Mouse (Mus musculus) layer of hippocampus, adult 18-20 months (tissue): ENCODE measurements around the gene Apoa1. TPM values are rescaled to one million over a fixed set of nuclear protein-coding genes. Genes with fewer than 3 reads are reported as not detected.

ENCODE experiments used
- DNase-seq, 2 experiments: peaks; one replicate each; pipeline ENCODE4 v3.0.0; 2022; ENCODE audit warnings: low spot score in 2 of 2
- long read RNA-seq: library from polyadenylated mRNA; stranded (forward); transcript quantifications from one replicate; pipeline ENCODE4 v2.0.0, GENCODE M21; 2021
- total RNA-seq, 2 experiments: library from RNA; stranded (reverse); gene quantifications; 2 replicates each; pipeline ENCODE4 v1.2.3; 2021

Gene Apoa1
- total RNA-seq = 1 to 10 TPM in 1 of 2 experiments, under 1 TPM in 1; 0.32 to 1.1 TPM
- long read RNA-seq, partial matches to known transcripts = 0 of 1 reads
- long read RNA-seq, other reads (novel, unspliced or antisense) = 1 of 1 reads

DNA sequence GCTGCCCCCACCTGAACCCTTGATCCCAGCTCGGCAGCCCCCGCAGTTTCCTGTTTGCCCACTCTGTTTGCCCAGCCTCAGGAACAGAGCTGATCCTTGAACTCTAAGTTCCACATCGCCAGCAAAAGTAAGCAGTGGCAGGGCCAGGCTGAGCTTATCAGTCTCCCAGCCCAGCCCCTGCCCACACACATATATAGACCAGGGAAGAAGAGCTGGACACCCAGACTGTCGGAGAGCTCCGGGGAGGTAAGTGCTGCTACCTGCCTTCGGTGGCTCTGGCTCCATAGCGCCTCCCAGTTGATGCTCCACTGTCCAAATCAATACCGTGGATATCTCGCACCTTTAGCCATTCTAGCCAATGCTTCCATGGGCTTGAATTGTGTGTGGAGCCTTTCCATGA lies at the start of gene Apoa1:
Gene Apoa1, plus strand, starts transcription at position 90 of the 400 bp plus-strand sequence.
- DNase-seq = no peak

GRCm38 (mm10) chr9:46178595-46178994 lies 49.8 kb upstream of the Apoa1 start:
- DNase-seq = no peak

- DNase-seq = no peak
These were observed 47.1 kb upstream of the Apoa1 start for GRCm38 (mm10) chr9:46181297-46181696.

DNA sequence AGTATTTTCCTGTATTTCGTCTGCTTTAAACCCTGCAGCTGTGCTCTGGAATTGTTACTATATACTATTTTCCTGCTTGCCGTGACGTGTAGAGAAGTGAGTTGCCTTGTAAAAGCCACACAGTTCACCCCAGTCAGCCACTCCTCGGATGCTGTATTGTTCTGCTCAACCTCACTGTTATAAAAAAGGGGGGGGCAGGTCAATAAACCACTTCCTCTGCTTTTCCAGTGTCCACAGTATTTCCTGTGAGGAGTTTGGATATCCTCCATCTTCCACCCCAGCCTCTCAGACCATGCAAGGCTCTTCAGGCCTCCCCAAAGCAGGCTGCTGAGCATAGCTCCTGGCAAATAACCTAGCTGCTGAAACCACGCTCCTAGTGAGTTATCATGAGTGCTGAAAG lies 43.8 kb upstream of the Apoa1 start:
- no peak for DNase-seq

- peak in 1 of 2 experiments; percentile 49 for DNase-seq
These were observed 43.2 kb upstream of the Apoa1 start for GRCm38 (mm10) chr9:46185191-46185590.

- no peak for DNase-seq
These were observed 42.0 kb upstream of the Apoa1 start for GRCm38 (mm10) chr9:46186387-46186786.

DNA sequence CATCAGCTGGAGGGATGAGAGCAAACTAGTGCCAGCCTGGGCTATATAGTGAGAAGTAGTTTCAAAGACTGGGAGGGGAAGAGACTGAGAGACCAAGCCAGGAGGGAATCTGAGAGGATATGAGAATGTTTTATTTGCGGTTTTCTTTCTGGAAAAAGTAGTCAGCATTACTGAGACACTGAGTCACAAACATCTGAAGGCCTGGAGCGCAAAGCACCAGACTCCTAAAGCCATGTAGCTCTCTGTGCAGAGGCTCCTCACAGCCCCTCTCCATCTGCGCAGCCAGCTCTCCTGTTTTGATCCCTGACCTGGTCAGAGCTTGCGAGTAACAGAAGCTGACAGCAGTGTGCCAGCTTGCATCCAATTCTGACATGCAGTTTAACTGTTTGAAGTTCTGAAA lies 40.0 kb upstream of the Apoa1 start:
- DNase-seq = no peak

DNA sequence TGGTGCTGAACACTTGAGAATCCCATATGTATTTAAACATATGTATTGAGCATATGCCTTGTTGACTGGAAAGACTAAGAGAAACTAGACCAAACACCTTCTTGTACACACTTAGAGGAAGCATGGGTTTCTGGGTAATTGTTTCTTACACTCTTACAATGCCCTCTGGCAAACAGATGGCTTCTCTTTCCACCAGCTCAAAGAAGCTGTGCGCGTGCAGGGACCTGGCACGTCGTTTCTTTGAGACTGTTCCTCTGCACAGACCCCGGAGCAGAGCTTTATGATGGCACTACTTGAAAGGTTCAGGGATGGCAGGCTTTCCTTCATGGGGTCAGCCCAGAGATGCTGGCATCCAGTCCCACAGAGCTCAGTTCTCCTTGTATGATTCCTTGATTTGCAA lies 39.4 kb upstream of the Apoa1 start:
- DNase-seq = no peak

DNA sequence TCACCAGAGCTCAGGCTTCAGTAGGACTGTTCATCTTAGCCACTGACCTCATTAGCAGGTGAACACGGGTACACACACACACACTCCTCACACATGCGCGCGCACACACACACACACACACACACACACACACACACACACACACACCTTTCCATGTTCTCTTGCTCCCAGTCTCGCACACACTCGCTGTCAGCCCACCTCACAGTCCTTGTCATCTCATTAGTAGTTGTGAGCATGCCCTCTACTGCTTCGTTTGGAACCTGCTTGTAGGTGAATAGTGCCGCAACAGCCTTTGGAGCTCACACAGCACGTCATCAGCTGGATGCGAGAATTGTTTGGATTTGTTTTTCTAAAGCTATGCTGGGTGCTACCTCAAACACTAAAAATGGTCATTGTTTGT lies 39.0 kb upstream of the Apoa1 start:
- DNase-seq = no peak

DNA sequence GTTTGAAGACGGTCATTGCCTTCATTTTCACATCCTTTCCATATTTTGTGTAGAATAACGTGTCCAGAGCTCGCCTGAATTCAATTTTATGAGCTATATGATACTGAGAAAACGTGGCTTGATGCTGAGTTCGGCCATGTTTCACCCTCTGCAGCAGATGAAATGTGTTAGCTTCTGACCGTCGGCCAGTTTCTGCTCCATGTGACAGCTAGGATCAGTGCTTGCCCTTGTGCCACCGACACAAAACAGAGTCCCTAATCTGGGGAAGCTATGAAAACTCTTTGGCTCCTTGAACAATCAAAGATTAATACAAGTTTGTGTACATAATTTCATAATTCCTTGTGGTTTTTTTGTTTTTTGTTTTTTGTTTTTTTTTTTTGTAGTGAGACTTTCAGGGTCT lies 37.1 kb upstream of the Apoa1 start:
- DNase-seq = no peak

DNA sequence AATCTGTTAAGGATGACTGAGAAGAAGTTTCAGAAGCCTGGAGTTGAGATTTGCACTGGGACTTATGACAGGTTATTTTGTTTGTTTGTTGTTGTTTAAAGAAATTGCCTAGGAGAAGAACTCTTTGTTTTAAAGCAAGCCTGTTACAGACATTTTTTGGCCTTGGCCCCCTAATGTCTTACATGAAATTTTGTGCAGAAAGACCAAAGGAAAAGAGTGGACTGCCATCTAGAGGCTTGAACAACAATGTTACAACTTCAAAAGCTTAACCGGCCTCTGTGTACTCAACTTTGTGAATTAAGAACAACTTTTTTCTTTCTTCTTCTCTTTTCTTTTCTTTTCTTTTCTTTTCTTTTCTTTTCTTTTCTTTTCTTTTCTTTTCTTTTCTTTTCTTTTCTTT lies 36.7 kb upstream of the Apoa1 start:
- DNase-seq = peak in 1 of 2 experiments; percentile 54

DNA sequence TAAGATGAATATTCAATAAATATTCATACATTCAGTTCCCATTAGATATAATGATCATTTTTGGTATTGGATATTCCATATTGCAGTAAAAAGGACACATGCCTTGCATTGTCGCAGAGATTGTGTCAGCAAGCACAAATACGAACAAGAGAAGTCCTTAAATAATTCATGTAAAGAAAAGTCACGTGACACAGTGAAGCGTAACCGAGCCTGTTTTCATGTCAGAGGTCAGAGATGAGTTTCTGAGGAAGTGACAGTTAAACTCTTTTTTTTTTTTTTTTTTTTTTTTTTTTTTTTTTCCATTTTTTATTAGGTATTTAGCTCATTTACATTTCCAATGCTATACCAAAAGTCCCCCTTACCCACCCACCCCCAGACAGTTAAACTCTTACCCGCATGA lies 35.7 kb upstream of the Apoa1 start:
- no peak for DNase-seq

DNA sequence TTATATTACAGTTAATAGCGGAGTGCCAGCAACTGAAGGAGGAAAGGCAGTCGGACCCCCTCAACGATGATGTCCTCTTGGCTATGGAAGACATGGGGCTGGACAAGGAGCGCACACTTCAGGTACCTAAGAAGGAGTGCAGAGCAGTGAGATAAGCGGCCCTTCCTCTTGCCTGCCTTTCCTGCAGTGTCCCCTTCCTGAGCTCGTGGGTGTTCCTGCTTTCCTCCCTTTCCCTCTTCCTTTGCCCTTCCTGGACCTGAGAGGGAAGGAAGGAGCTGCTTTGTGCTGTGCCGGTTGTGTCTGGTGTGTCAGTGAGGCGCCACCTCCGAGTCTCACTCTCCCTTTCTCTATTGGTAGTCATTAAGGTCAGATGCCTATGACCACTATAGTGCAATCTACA lies 33.6 kb upstream of the Apoa1 start:
- DNase-seq = no peak

- DNase-seq = peak in 1 of 2 experiments; percentile 70
These were observed 31.6 kb upstream of the Apoa1 start for GRCm38 (mm10) chr9:46196699-46197169.

GRCm38 (mm10) chr9:46198461-46198860 lies 29.9 kb upstream of the Apoa1 start:
- peak; percentile 54 to 73 for DNase-seq

GRCm38 (mm10) chr9:46198936-46199335 lies 29.4 kb upstream of the Apoa1 start:
- no peak for DNase-seq

DNA sequence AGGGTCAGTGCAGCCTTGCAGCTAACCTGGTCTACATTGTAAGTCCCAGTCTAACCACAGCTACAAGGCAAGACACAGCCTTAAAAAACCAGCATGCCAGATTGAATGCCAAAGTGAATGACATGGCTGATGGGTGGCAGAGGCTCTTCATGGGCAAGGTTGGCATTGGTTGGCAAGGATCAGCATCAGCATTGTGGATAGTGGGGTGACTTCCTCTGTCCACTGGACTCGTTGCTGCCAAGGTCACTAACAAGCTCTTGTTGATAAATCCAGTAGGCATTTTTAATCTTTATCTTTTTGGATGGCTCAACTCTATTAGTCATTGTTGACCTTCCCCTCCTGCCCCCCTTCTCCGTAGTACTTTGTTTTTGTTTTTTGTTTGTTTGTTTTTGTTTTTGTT lies 28.8 kb upstream of the Apoa1 start:
- DNase-seq = no peak

DNA sequence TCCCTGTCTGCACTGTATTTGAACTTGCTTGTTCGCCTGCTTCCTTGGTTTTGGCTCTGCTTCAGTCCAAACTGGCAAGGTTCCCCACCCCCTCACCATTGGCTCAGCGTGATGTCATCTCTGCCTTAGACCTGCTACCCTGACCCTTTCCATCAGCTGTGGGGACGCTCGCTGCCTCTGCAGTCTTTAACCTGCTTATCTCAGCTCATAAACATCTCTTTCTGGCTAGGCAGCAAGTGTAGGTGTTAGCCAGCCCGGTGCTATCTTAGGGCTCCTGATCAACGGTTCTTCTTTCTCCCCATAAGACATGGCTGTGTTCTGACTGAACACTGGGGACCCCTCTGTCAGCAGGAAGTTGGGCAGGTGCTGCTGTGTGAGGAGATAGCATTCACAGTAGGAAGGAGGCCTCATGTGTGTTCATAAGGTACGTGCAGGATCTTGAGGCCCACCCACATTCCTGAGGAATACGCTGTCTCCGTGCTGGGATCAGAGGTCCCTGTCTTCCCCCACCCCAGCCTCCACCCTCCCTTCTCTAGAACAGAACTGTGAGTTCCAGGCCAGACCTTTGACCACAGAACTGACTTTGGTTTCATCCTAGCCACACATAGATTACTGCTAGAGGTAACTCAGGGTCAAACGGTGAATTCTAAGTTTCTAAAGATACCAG lies 21.4 kb upstream of the Apoa1 start:
- DNase-seq = peak in 1 of 2 experiments; percentile 30

GRCm38 (mm10) chr9:46207501-46207869 lies 20.9 kb upstream of the Apoa1 start:
- no peak for DNase-seq

GRCm38 (mm10) chr9:46208401-46208974 lies 19.9 kb upstream of the Apoa1 start:
- DNase-seq = no peak

DNA sequence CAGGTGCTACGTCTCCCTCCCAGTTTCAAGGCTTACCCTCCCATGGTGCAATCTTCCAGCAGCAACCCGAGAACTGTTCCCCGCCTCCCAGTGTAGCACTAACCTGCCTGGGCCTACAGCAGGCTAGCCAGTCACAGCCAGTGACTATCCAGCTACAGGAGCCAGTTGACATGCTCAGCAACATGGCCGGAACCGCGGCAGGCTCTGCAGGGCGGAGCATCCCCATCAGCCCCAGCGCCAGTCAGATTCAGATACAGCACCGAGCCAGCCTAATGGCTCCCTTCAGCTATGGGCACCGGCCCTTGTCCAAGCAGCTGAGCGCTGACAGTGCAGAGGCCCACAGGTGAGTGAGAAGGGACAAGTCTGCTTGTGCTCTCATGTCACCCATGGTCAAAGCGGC lies 17.9 kb upstream of the Apoa1 start:
- DNase-seq = no peak

- DNase-seq = no peak
These were observed 14.1 kb upstream of the Apoa1 start for GRCm38 (mm10) chr9:46214276-46214675.

DNA sequence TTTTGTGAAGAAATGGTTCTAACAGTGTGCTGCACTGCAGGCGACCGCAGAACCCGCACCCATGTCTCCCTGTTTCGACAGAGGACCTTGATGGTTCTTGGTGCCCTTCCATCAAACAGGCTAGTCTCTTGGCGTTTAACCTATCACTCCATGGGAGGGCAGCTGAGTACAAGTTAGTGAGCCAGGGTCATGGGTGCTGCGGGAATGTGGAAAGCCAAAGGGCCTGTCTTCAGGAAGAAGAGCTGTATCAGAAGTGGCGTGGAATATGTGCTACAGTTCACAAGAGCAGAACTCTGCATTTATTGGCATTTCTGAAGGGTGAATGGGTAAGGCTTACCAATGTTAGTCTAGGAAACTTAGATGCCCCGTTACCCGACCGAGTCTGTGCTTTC lies 13.4 kb upstream of the Apoa1 start:
- no peak for DNase-seq
